Mouse (Mus musculus) T-helper 17 cell (primary cell): ENCODE data around the gene Wdr60.

Source experiments
- in situ Hi-C, 2 experiments: fragments of 300-600 bp; cut with MboI, MseI; formaldehyde crosslinking; loops; 1 replicate in 1 of 2; 2 replicates in 1 of 2; pipeline ENCODE4 v1.15.1; 2025; ENCODE audit warnings: high pct_unique_total_duplicates in 2 of 2

The Wdr60 gene

GRCm38 (mm10) chr12:116193952-116194351 lies 68.9 kb downstream of the Wdr60 start:
- in situ Hi-C loops = loop anchor here in 1 of 2 experiments (5.0 kb wide), 1 partner anchor 52 kb away; no protein-coding TSS in a partner anchor

DNA sequence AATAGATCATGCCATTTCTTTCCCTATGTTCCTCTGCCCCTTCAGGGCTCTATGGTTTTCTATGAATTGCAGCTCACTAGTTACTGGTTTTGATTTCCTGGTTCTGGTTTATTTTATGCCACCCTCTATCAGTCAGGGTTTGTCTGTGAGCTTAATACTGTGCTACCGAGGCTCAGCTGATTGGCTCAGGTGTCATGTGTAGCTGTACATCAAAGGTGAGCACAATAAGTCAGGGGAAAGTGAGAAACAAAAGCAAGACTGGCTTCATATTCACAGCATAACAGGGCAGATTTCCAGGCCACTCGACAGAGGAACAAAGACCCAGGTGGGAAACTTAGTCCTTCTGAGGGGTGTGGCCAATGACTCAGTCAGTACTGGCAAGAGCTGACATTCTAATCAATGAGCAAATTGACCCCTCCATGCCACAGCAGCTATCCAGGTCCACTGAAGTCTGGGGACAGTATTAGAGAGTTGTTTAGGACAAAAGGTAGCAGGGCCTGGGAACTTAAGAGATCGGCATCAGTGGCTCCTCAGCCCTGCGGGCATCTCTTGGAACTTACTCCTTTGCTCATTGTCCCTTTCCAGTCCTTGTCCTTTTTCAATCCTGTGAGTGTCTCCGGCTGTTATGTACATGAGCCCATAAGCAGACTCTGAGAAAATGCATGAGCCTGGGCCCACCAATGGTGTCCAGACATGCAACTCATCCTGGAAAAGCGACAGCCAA lies 79.4 kb downstream of the Wdr60 start:
- in situ Hi-C loops = no loop called here

- in situ Hi-C loops = no loop called here
These were observed 80.4 kb downstream of the Wdr60 start for GRCm38 (mm10) chr12:116182376-116182775.

DNA sequence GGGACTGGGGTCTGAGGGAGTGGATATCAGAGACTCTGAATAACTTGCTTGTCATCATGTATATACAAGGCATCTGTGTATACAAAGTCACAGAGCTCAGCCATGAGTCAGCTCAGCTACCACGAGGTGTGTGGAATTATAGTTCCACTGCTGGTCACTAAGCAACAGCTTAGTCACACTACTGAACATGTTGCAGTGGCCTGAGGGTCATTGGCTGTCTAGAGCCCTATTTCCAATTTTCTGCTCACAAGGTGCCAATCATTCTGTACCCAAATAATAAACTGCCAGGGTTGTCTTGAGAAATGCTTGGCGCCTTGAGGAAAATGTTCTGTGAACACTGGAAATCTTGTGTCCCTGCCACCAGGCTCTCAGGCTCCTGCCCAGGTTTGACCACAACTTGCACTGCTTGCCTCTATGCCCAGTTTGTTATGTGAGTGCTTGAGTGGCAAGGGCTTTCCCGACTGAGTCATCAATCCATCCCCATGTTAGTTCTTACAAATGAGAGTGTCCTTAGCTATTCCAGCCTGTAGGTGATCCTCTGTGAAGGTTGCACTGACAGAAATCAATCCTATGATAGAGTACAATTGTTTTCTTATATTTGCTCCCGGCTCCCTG lies 81.3 kb downstream of the Wdr60 start:
- in situ Hi-C loops = no loop called here

- in situ Hi-C loops = no loop called here
These were observed 85.9 kb downstream of the Wdr60 start for GRCm38 (mm10) chr12:116176930-116177329.

DNA sequence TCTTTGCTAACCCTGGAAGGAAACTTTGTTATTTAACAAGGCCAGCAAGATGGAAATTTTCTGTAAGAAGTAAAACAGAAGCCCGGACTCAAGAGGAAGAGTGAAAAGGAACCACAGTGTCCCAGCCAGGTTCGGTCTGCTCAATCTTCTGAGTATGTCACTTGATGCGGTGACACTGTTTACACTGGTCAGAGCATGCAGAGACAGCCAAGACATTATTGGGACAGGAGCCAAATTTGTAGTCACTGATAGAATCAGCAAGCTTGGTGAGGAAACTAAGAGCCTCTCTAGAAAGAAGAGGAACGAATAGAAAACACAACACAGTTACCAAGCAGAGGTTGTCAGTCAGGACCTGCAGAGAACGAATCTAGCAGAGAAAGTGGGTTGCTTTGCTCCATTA lies 93.2 kb downstream of the Wdr60 start:
- in situ Hi-C loops = no loop called here

- in situ Hi-C loops = no loop called here
These were observed 97.5 kb downstream of the Wdr60 start for GRCm38 (mm10) chr12:116165368-116165767.

DNA sequence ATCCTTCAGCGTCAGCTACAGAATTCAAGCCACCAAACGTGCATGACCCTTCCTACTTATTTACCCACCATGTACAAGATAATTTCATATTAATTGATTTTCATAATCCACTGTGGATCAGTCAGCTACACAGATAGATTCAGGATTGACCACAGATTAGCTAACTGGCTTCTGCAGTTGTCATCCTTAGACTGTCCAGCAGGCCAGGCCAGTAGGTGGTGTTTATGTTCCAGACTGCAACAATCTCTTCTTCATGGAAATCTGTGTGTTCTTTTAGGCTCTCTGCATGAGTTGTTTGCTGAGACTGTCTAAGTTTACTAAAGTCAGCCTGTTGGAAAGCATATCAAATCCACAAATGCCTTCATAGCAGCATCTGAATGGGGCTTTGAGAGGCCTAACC lies 103.1 kb downstream of the Wdr60 start:
- in situ Hi-C loops = no loop called here

GRCm38 (mm10) chr12:116159223-116159622 lies 103.6 kb downstream of the Wdr60 start:
- in situ Hi-C loops = no loop called here

DNA sequence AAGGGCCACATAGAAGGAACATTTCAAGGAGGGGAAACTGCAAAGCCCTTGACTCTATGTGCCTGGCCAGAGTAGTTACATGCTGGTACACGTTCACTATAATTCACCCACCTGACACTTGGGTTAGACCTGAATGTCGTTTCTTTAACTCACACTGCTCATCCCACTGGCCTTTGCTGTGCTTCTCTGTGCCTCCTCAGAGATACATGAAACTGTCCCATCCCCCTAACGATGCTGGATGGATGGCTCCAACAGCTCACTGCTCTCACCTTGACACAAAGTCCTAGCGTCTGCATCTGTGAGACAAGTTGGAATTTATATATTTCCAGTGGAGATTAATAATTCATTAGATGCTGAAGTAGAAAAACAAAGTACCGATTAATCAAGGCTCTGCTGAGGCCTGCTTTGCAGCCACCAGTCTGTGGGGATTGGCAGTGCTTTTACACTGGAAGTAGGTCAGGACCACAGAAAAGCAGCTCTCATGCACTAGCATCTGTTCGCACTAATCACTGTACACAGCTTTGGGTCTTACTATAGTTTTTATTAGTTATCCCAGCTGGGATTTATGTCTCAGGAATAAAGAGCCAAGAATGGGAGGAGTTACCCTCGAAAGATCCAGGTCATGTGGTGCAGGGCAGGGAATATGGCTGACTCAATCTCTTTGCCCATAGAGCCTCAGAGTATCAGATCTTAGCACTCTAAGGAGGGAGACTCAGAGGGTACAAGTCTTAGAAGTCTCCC lies 105.9 kb downstream of the Wdr60 start:
- in situ Hi-C loops = no loop called here
